Mouse (Mus musculus) embryonic facial prominence, embryonic 11.5 days (tissue): ENCODE results near the gene Glyatl3. TPM values are rescaled to one million over a fixed set of nuclear protein-coding genes. Genes with fewer than 3 reads are reported as not detected.

Experiments used
- ATAC-seq: fragments of 200-750 bp; cut with Nextera tagmentation; replicated peaks from 2 replicates; pipeline ENCODE4 v1.8.0; 2017; ENCODE audit warnings: low read depth; ENCODE audit not compliant: insufficient number of reproducible peaks, low FRiP score, low TSS enrichment
- DNase-seq: peaks from one replicate; pipeline ENCODE4 v3.0.0-alpha.2; 2015; ENCODE audit warnings: low spot score
- H3K27ac ChIP-seq: fragments of 300-500 bp; sonication (generic); replicated peaks from 2 replicates; pipeline ENCODE4 v1.5.1; 2014; ENCODE audit warnings: mild to moderate bottlenecking, low read depth, low read length, control low read depth
- H3K27me3 ChIP-seq: fragments of 300-500 bp; sonication (generic); 2 replicates; pipeline ENCODE4 v1.6.1; 2014; ENCODE audit warnings: mild to moderate bottlenecking, low read length, moderate library complexity, mixed read lengths; ENCODE audit not compliant: control insufficient read depth, insufficient read depth
- H3K36me3 ChIP-seq: fragments of 300-500 bp; sonication (generic); replicated peaks from 2 replicates; pipeline ENCODE4 v1.6.1; 2014; ENCODE audit warnings: low read depth, mild to moderate bottlenecking, low read length, moderate library complexity, mixed read lengths; ENCODE audit not compliant: control insufficient read depth, insufficient read depth
- H3K4me1 ChIP-seq: fragments of 300-500 bp; sonication (generic); 2 replicates; pipeline ENCODE4 v1.6.1; 2014; ENCODE audit warnings: low read length, mixed read lengths; ENCODE audit not compliant: control insufficient read depth, insufficient read depth
- H3K4me2 ChIP-seq: fragments of 300-500 bp; sonication (generic); 2 replicates; pipeline ENCODE4 v1.6.1; 2014; ENCODE audit warnings: low read depth, mild to moderate bottlenecking, control low read depth, low read length, moderate library complexity
- H3K4me3 ChIP-seq: fragments of 300-500 bp; sonication (generic); 2 replicates; pipeline ENCODE4 v1.5.1; 2014; ENCODE audit warnings: low read depth, low read length, control low read depth
- H3K9ac ChIP-seq: fragments of 300-500 bp; sonication (generic); replicated peaks from 2 replicates; pipeline ENCODE4 v1.6.1; 2014; ENCODE audit warnings: mild to moderate bottlenecking, control low read depth, low read length
- H3K9me3 ChIP-seq: fragments of 300-500 bp; sonication (generic); replicated peaks from 2 replicates; pipeline ENCODE4 v1.6.1; 2016; ENCODE audit warnings: mild to moderate bottlenecking, low read length, inconsistent platforms, mixed read lengths; ENCODE audit not compliant: control insufficient read depth
- WGBS: fragments of 180-500 bp; shearing (Covaris S2); extraction: QIAGEN DNeasy Blood & Tissue Kit; methylation state at CpG from one replicate; pipeline ENCODE4 v1.1.7; 2014; 5-methylcytosine and 5-hydroxymethylcytosine counted together
- polyA plus RNA-seq: library from polyadenylated mRNA; unstranded; fragments of >200 nt; fragmentation: Nextera tagmentation; extraction: Ambion mirVana; gene quantifications from 2 replicates; pipeline ENCODE4 v1.2.1, GENCODE M21; 2014

Glyatl3 gene
- 0.21 and 0.79 TPM in 2 replicates for polyA plus RNA-seq

GRCm38 (mm10) chr17:40914250-40914649, at the start of gene Glyatl3:
TSS of gene Glyatl3 (minus strand) at chr17:40914350.
- Histone ChIP-seq H3K4me1 (no peaks in the 10 kb centered on the region), H3K4me3 (no peak within 1 kb of the TSS), H3K27me3 (no peaks in the 10 kb centered on the region), H3K36me3 (no peaks in the 10 kb centered on the region), H3K9ac (no peak within 1 kb of the TSS), H3K27ac (no peak within 1 kb of the TSS), H3K9me3 (no peaks in the 10 kb centered on the region), H3K4me2 (no peak within 1 kb of the TSS)
- ATAC-seq (no peak), DNase-seq (no peak)
- 91% methylated on average over 2 of the region's 2 CpGs for WGBS

- no peak for ATAC-seq
- Histone ChIP-seq H3K4me2 (no peak overlapping the region), H3K4me3 (no peak overlapping the region), H3K27me3 (no peaks in the 10 kb centered on the region), H3K36me3 (no peaks in the 10 kb centered on the region; the same call in 1 of the 2 replicates), H3K9ac (no peak overlapping the region), H3K27ac (no peak overlapping the region), H3K9me3 (no peaks in the 10 kb centered on the region), H3K4me1 (no peaks in the 10 kb centered on the region)
- no peak for DNase-seq
- 84% methylated on average over 3 of the region's 3 CpGs for WGBS
Measured at GRCm38 (mm10) chr17:40948518-40948917, 34.4 kb upstream of the Glyatl3 start.

- H3K9me3 ChIP-seq, result no peaks in the 10 kb centered on the region
- H3K27me3 ChIP-seq, result no peaks in the 10 kb centered on the region
- peak; percentile 99 for ATAC-seq
- H3K4me1 ChIP-seq, result no peaks in the 10 kb centered on the region
- peak within 1 kb of the TSS; percentile 59 for H3K4me3 ChIP-seq
- DNase-seq, result peak; percentile 99
- H3K27ac ChIP-seq, result peak within 1 kb of the TSS; percentile 52
- WGBS, result under 1% methylated on average over 50 of the region's 50 CpGs
- peak within 1 kb of the TSS; percentile 67 for H3K9ac ChIP-seq
- H3K36me3 ChIP-seq, result no peaks in the 10 kb centered on the region
- H3K4me2 ChIP-seq, result peak within 1 kb of the TSS; percentile 58
Measured at GRCm38 (mm10) chr17:40934420-40935231, 20.5 kb upstream of the Glyatl3 start, which contains the start of the genes Mut and Cenpq. TSS of gene Mut (plus strand) at chr17:40934685. TSS of gene Cenpq (minus strand) at chr17:40935047.

GRCm38 (mm10) chr17:40933985-40934384, 19.8 kb upstream of the Glyatl3 start:
- H3K4me3 ChIP-seq, result peak overlapping the region; percentile 59
- H3K4me2 ChIP-seq, result peak overlapping the region; percentile 58
- DNase-seq (peak; percentile 6), ATAC-seq (peak; percentile 58)
- H3K27me3 ChIP-seq, result no peaks in the 10 kb centered on the region
- WGBS, result under 1% methylated on average over 14 of the region's 14 CpGs
- no peak overlapping the region for H3K27ac ChIP-seq
- H3K9ac ChIP-seq, result peak overlapping the region; percentile 67
- no peaks in the 10 kb centered on the region; the same call in 1 of the 2 replicates for H3K36me3 ChIP-seq
- H3K4me1 ChIP-seq, result no peaks in the 10 kb centered on the region
- H3K9me3 ChIP-seq, result no peaks in the 10 kb centered on the region

- Histone ChIP-seq H3K9ac (no peak overlapping the region), H3K27me3 (no peaks in the 10 kb centered on the region), H3K36me3 (no peaks in the 10 kb centered on the region), H3K4me2 (no peak overlapping the region), H3K4me3 (no peak overlapping the region), H3K4me1 (no peaks in the 10 kb centered on the region), H3K27ac (no peak overlapping the region), H3K9me3 (no peaks in the 10 kb centered on the region)
- DNase-seq, result no peak
- 93% methylated on average over 1 of the region's 2 CpGs for WGBS
- no peak for ATAC-seq
Measured at GRCm38 (mm10) chr17:40915499-40915898, 1.3 kb upstream of the Glyatl3 start.

GRCm38 (mm10) chr17:40904721-40905154, 9.4 kb downstream of the Glyatl3 start:
- H3K4me1 ChIP-seq, result no peaks in the 10 kb centered on the region
- DNase-seq (peak; percentile 2), ATAC-seq (no peak)
- H3K9ac ChIP-seq, result no peak overlapping the region
- H3K4me3 ChIP-seq, result no peak overlapping the region
- H3K27ac ChIP-seq, result no peak overlapping the region
- 9% methylated on average over 13 of the region's 14 CpGs for WGBS
- H3K4me2 ChIP-seq, result peak overlapping the region; percentile 30
- no peaks in the 10 kb centered on the region for H3K9me3 ChIP-seq
- H3K27me3 ChIP-seq, result no peaks in the 10 kb centered on the region
- H3K36me3 ChIP-seq, result no peaks in the 10 kb centered on the region

GRCm38 (mm10) chr17:40904056-40904597, 10.0 kb downstream of the Glyatl3 start:
- 10% methylated on average over 11 of the region's 11 CpGs for WGBS
- no peak for DNase-seq
- Histone ChIP-seq H3K9me3 (no peaks in the 10 kb centered on the region), H3K27ac (no peak overlapping the region), H3K4me1 (no peaks in the 10 kb centered on the region), H3K27me3 (no peaks in the 10 kb centered on the region), H3K4me2 (no peak overlapping the region), H3K36me3 (no peaks in the 10 kb centered on the region), H3K4me3 (no peak overlapping the region), H3K9ac (no peak overlapping the region)
- no peak for ATAC-seq

GRCm38 (mm10) chr17:40903345-40903744, 10.8 kb downstream of the Glyatl3 start:
- no peaks in the 10 kb centered on the region for H3K4me1 ChIP-seq
- ATAC-seq, result no peak
- whole genome bisulfite sequencing, result 77% methylated on average over 4 of the region's 4 CpGs
- no peak overlapping the region for H3K4me2 ChIP-seq
- H3K36me3 ChIP-seq, result no peaks in the 10 kb centered on the region
- DNase-seq, result no peak
- H3K9me3 ChIP-seq, result no peaks in the 10 kb centered on the region
- H3K27me3 ChIP-seq, result no peaks in the 10 kb centered on the region
- no peak overlapping the region for H3K27ac ChIP-seq
- H3K4me3 ChIP-seq, result no peak overlapping the region
- no peak overlapping the region for H3K9ac ChIP-seq
